Mouse (Mus musculus) lung, postnatal 4 days (tissue): ENCODE results near the gene Gucy2d.

Experiments used
- DNase-seq, 2 experiments: peaks; one replicate each; pipeline ENCODE4 v3.0.0; 2021

The Gucy2d gene

GRCm38 (mm10) chr7:98490328-98490727 lies 50.1 kb downstream of the Gucy2d start:
- no peak for DNase-seq

- no peak for DNase-seq
These were observed 50.7 kb downstream of the Gucy2d start for GRCm38 (mm10) chr7:98490911-98491310.

DNA sequence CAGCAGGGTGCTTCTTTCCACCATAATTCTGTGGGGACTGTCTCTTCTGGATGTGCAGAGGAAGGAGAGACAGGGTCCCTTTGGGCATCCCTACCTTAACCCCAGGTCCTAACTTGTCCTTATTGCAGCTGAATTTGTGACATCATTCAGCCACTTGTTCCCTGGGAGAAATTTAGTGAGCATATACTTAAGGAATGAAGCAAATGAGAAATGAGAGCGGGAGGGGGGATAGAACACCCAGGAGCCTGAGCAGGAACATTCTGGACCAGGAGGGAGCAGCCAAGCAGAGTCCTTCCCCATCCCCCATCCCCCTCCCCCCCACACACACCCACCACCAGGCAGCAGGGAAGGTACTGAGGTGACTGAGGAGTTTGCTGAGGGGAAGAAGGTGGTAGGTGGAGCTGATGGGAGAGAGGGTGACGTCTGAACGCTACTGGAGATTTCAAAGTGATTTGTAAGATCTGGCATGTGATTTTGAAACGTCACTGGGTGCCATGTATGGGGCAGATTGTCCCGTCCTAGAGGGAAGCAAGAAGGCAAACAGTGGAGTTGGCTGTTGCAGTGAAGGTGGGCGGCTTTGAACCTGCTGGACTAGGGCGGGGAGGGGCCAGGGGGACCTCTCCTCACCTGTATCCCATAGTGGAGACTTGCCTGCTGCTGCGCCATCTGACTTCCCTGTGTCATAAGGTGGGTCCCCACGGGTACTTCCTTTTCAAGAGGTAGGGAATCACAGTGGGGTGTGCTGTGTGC lies 51.4 kb downstream of the Gucy2d start:
- no peak for DNase-seq

- DNase-seq: no peak
These were observed 52.1 kb downstream of the Gucy2d start for GRCm38 (mm10) chr7:98492331-98492730.

GRCm38 (mm10) chr7:98493307-98493706 lies 53.1 kb downstream of the Gucy2d start:
- peak in 1 of 2 experiments; percentile 52 for DNase-seq

DNA sequence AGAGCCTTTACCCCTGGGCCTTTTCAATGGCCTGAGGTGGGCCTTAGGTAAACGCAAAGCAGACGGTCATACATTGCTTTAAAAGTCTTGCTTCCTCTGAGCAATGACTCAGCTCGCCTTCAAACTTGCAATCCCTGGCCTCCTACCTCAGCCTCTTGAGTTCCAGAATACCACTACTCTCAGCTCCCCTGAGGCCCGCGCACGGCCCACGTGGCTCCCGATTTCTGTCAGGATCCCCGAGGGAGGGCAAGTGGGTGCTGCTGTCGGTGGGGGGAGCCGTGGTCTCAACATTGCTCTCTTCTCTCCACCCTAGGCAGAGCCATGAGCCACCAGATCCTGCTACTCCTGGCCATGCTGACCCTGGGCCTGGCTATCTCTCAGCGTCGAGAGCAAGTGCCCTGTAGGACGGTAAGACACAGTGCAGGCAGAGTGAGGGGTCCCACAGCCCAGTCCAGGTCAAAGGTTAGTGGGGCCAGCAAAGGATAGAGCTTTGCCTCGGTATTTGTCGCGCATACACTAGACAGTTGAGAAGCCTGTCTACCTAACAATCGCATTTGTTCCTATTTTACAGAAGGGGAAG lies 53.8 kb downstream of the Gucy2d start:
- DNase-seq: no peak

GRCm38 (mm10) chr7:98495591-98495990 lies 55.4 kb downstream of the Gucy2d start:
- no peak for DNase-seq

DNA sequence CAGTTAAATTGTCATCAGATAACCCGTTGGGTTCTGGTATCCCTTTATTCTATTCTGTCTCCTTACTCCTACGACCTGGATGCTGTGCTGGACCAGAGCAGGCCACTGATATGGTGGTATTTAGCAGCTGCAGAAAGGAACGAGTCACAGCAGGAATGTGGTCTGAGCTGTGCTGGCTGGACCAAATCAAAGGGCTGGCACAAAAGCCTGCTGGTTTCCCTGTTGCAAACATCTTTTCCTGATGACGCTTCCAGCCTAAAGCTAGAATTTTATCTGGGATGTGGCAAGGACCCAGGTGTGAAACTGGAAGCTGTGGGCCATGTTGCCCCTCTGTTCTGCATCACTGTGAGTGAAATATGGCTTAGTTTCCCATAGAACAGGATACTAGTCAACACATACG lies 57.2 kb downstream of the Gucy2d start:
- DNase-seq: no peak

- no peak for DNase-seq
These were observed 57.9 kb downstream of the Gucy2d start for GRCm38 (mm10) chr7:98498101-98498500.

DNA sequence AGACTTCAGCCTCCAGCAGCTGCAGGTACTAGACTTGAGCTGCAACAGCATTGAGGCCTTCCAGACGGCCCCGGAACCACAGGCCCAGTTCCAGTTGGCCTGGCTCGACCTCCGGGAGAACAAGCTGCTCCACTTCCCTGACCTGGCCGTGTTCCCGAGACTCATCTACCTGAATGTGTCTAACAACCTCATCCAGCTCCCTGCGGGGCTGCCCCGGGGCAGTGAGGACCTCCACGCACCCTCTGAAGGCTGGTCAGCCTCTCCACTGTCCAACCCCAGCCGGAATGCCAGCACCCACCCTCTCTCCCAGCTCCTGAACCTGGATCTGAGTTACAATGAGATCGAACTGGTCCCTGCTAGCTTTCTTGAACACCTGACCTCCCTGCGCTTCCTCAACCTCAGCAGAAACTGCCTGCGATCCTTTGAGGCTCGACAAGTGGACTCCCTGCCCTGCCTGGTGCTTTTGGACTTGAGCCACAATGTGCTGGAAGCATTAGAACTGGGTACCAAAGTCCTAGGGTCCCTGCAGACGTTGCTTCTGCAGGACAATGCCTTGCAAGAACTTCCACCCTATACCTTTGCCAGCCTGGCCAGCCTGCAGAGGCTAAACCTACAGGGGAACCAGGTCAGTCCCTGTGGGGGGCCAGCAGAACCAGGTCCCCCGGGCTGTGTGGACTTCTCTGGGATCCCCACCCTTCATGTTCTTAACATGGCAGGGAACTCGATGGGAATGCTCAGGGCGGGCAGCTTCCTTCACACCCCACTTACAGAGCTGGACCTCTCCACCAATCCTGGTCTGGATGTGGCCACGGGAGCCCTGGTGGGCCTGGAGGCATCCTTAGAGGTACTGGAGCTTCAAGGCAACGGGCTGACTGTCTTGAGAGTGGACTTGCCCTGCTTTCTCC lies 58.7 kb downstream of the Gucy2d start:
- DNase-seq: no peak

DNA sequence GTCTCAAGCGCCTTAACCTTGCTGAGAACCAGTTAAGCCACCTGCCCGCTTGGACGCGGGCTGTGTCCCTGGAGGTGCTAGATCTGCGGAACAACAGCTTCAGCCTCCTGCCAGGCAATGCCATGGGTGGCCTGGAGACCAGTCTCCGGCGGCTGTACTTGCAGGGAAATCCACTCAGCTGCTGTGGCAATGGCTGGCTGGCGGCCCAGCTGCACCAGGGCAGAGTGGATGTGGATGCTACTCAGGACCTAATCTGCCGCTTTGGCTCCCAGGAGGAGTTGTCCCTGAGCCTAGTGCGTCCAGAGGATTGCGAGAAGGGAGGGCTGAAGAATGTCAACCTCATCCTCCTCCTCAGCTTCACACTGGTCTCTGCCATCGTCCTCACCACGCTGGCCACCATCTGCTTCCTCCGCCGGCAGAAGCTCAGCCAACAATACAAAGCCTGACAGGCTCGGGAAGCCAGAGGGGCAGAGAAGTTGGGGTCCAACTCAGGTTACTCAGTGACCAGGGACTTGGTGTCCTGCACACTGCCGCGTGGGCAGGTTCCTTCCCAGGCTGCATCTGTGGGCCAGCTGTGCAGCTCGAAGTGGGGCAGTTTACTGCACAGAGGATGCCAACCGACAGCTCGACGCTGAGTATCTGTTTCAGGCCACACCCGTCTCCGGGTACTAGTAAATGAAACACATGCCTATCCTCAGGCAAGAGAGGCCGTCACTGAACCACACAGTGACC lies 59.5 kb downstream of the Gucy2d start:
- DNase-seq: no peak

DNA sequence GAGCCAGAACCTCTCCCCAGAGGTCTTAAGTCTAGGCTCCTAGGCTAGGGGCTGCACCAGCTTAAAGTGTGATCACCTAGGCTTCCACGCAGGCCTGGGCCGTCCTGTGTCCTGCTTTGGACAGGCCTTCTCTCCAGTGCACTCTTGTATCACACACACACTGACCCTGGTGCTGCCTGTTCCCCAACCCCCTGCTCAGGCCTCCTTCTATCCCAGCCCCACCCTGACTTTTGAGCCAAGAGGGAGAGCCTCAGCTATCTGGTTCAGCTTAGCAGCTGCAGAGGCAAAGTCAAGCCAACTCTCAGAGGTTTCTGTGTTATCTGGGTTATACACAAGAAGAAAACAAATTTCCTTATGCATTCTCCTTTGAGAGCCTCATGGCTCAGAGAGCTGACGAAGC lies 60.3 kb downstream of the Gucy2d start:
- no peak for DNase-seq

DNA sequence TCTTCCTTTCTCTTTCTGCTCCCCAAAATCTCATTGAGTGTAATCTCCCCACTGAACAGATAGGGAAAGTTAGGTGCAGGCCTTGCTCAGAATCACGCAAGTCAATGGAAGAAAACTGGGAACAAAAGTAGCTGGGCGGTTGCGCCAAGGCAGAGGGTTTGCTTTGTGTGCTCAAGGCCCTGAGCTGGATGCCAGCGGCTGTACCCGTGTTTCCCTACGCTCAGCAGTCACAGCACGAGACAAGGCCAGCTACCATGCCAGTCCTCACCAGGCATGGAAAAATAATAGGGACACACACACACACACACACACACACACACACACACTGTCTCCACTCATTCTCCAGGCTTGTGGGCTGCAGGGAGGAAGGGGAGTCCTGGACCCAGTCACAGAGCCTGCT lies 60.9 kb downstream of the Gucy2d start:
- DNase-seq: no peak

DNA sequence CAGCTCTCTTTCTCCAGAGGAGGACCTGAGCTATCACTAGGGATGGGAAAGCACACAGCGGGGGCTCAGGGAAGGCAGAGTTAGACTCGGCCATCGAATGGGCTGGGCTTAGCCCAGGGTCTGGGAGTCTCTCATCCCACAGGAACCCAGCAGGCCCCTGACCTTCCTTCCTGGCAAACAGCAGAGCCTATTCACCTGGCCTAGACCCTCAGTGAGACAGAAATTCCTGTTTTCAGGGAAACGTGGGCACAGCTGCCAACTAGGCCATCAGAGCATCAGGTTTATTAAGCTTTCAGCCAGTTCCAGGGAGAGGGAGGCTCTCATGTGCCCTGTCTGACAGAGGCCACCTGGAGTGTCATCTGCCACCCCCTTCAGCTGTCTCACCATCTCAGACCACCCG lies 62.7 kb downstream of the Gucy2d start:
- DNase-seq: no peak

DNA sequence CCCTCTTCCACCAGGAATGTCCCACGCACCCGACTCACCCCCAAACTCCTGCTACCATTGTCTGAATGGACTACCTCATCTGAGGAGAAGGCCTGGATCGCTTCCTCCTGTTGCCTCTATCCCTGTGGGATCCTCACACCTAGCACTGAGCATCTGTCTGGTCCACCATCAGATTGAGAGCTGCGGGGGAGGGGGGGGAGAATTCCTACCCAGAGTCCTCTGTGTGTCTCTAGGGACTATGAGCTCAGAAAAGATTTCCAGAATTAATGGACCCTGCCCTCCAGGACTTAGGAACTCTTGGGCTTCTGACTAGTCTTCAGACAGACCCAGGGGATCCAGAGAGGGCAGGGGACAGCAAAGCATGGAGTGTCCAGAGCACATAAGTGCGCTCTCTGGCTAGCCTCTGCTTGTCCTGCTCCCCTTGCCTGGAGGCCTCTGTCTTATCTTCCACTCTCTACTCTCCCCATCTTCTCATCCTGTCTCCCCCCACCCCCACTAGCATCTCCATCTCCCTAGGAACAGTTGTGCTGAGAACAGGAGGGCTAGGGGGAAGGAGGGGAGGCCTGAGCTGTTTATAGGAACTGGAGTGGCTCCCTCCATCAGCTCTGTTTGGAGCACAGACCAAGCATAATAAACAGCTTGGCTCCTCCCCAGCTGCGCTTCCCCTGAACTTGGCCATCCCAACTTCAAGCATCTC lies 63.9 kb downstream of the Gucy2d start:
- peak in 1 of 2 experiments; percentile 73 for DNase-seq

DNA sequence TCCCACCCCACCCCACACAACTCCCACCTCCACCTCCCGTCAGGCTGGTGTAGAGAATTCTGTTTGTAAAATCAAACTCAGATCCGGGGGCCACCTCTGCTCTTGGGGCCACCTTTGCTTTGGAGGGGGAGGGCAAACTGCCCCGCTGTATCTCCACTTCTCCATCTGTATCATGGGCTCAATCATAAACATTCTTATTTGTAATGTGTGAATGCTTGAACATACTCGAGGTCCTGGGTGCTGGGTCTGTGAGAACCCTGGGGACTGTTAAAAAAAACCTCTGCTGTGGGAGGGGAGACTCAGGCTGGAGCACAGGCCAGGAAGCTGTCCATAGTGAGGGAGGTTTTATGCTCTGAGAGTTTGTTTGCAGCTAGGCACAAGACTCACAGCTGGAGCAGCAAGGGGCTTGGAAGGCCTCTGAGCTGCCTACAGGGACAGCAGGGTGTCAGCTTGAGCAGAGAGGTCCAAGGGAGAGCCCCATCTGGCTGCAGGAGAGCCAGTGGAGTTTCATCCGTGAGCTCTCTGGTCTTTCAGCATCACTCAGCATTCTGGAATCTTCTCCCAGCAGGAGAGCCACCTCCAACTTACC lies 64.6 kb downstream of the Gucy2d start:
- peak in 1 of 2 experiments; percentile 61 for DNase-seq

DNA sequence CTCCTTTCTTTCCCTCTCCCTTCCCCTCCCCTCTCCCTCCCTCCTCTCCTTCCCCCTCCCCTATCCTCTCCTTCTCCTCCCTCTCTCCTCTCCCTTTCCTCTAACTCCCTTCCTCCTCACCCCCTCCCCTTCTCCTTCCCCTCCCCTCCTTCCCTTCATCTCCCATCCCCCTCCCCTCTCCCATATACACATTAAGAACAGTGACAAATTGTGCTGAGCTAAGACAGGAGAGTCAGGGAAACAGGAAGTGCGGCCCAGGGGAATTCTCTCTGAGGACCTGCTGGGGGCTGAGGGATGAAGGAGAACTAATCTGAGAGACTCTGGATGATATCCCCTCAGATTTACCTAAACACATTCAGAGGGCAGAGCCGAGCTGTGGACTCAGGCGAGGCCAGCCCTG lies 65.4 kb downstream of the Gucy2d start:
- DNase-seq: no peak

DNA sequence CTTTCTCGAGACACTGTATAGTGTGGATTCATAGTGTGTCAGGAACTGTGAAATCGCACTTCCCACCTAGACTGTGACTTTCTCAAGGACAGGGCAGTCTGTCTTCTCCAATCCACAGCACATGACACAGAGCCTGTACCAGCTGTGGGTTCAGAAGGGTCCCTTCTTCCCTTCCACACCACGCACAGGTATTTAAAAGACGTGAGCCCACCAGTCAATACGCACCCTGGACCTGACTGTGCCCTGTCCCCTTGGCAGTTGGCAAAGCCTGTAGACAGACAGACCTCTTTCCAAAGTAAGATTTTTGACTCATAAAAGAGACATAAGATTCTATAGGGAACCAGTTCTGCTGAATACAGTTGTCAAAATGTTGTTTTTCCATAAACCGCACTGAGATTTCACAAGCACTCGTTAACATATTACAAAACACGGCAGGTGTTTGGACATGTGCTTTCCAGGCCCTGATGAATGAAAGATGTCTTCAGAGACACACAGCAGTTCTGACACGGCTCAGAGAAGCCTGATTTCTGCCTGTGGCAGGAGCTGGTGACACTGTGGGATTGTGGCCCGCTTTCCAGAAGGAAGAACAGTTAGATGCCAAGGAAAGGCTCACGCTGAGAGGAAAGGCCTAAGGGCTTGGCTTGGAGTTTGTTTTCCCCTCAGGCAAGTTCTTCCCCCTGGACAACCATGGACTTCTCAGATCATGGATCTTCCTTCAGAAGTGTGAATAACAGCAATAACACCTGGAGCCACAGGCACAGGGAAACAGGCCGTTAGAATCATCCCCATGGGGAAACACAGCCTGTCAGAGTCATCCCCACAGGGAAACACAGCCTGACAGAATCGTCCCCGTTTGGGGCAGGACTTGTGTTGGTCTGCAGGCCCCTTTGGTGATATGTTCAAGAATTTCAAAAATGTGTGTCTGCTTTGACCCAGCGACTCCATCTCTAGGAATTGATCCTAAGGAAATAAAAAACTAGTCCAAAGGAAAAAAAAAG lies 71.0 kb downstream of the Gucy2d start:
- DNase-seq: no peak

DNA sequence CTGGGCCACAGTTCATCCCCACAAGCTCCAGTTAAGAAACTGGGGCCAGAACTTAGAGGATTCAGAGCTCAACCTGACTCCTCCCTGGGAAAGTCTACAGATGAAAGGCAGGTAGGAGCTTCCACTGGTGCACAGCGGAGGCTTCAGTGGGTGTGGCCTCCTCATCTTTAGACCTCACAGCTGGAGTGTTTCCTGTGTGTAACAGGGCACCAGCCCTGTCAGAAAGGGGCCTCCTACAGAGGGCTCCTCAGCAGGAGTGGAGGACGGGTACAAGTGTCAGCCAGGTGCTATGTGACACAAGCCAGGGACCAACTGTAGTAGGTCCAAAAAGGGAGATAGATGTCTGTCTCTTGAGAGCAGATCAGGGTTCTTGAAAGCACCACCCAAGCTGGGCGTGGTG lies 73.0 kb downstream of the Gucy2d start:
- no peak for DNase-seq

DNA sequence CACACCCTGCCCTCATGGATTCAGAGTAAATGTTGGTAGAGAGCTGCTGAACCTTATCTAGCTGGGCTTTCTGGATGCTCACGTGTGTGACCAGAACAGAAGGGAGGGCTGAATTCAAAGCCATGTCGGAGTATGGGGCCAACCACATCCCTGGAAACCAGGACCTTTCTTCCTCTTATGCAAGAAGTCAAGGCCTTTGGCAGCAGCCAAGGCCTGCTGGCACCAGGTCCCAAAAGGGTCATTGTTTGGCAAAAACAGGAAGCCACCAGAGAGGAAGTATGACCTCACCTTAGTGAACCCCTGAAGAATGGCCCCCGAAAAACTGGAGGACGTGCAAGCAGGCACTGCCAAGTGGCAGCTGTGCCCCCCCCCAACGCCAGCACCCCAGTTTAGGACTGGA lies 82.4 kb downstream of the Gucy2d start:
- DNase-seq: peak; percentile 55 to 73
